Mouse (Mus musculus): Measurements from ENCODE around the gene Mmp9. TPM values are rescaled to one million over a fixed set of nuclear protein-coding genes. Genes with fewer than 3 reads are reported as not detected.

Mmp9 gene
- polyA plus RNA-seq, 1 experiment from 2014 or later, result 0.36 TPM

- H3K36me3 ChIP-seq, result peaks cover 100% of the 10 kb centered on the region
- H3K4me1 ChIP-seq, result no peaks in the 10 kb centered on the region
- no peak overlapping the region for H3K27ac ChIP-seq (replicated peaks)
- no peak for ATAC-seq (ENCODE audit: extremely low read depth, insufficient number of reproducible peaks, low FRiP score, low TSS enrichment)
- H3K4me2 ChIP-seq, result no peak overlapping the region
- H3K9ac ChIP-seq, result no peak overlapping the region
- peaks cover 5% of the 10 kb centered on the region for H3K9me3 ChIP-seq
- no peak overlapping the region for H3K4me3 ChIP-seq
- WGBS, result 92% methylated on average over 13 of the region's 13 CpGs
- no peaks in the 10 kb centered on the region for H3K27me3 ChIP-seq (replicated peaks)
Measured at GRCm38 (mm10) chr2:164901380-164901779, 39.2 kb upstream of the Mmp9 start.

- no peak overlapping the region for H3K4me3 ChIP-seq
- H3K4me2 ChIP-seq, result no peak overlapping the region
- H3K36me3 ChIP-seq, result peaks cover 100% of the 10 kb centered on the region
- WGBS, result 80% methylated on average over 1 of the region's 1 CpGs
- H3K9me3 ChIP-seq, result peaks cover 7% of the 10 kb centered on the region
- no peaks in the 10 kb centered on the region for H3K4me1 ChIP-seq
- H3K9ac ChIP-seq, result no peak overlapping the region
- H3K27ac ChIP-seq (replicated peaks), result no peak overlapping the region
- H3K27me3 ChIP-seq (replicated peaks), result no peaks in the 10 kb centered on the region
- no peak for ATAC-seq (ENCODE audit: extremely low read depth, insufficient number of reproducible peaks, low FRiP score, low TSS enrichment)
Measured at GRCm38 (mm10) chr2:164903496-164903895, 37.1 kb upstream of the Mmp9 start.

DNA sequence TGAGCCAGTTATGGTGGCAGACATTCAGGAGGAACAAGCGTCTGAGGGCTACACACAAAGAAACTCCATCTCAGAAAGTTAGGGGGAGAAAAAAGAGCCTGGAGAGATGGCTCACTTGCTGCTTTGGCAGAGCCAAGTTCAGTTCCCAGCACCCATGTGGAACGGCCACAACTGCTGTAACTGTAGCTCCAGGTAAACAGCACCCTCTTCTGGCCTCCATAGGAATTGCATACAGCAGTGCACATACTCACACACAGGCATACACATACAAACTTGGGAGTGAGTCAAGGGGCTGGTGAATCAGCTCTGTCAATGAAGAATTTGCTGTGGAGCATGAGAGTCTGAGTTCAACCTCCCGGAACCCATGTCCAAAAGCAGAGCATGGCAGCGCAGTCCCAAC, 34.5 kb upstream of the Mmp9 start:
- Histone ChIP-seq H3K36me3 (peaks cover 83% of the 10 kb centered on the region), H3K4me3 (no peak overlapping the region), H3K4me1 (peaks cover 16% of the 10 kb centered on the region), H3K27me3 (replicated peaks) (no peaks in the 10 kb centered on the region), H3K9ac (no peak overlapping the region), H3K4me2 (no peak overlapping the region), H3K27ac (replicated peaks) (no peak overlapping the region), H3K9me3 (peaks cover 7% of the 10 kb centered on the region)
- no peak for ATAC-seq (ENCODE audit: extremely low read depth, insufficient number of reproducible peaks, low FRiP score, low TSS enrichment)
- 95% methylated on average over 4 of the region's 4 CpGs for WGBS

GRCm38 (mm10) chr2:164907511-164907910, 33.1 kb upstream of the Mmp9 start:
- 97% methylated on average over 12 of the region's 12 CpGs for WGBS
- H3K36me3 ChIP-seq, result peaks cover 69% of the 10 kb centered on the region

DNA sequence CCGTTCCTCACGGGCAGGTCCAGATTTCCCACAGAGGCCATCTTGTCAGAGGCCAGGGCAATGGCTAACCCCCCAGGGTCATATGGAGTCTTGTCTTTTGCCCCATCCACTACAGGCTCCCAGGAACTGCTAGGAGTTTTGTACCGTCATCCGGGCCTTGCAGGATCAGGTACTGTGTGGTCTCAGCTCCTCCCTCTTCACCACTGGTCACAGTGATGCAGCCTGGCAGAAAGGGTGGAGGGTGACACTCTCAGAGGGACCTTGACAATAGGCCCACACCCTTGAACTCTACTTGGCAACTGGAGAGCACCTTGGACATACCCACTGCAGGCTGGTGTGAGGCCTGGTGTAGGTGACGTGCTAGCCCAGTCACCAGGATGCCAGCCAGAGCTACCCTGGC, 32.6 kb upstream of the Mmp9 start:
- Histone ChIP-seq H3K9me3 (peaks cover 7% of the 10 kb centered on the region), H3K4me2 (no peak overlapping the region), H3K4me3 (no peak overlapping the region), H3K36me3 (peaks cover 64% of the 10 kb centered on the region), H3K27me3 (replicated peaks) (no peaks in the 10 kb centered on the region), H3K9ac (no peak overlapping the region), H3K27ac (replicated peaks) (no peak overlapping the region), H3K4me1 (peaks cover 24% of the 10 kb centered on the region)
- ATAC-seq (ENCODE audit: extremely low read depth, insufficient number of reproducible peaks, low FRiP score, low TSS enrichment), result no peak
- 87% methylated on average over 5 of the region's 5 CpGs for WGBS

More at GRCm38 (mm10) chr2:164907511-164907910, 33.1 kb upstream of the Mmp9 start:
- H3K4me1 ChIP-seq, result peaks cover 21% of the 10 kb centered on the region
- H3K4me3 ChIP-seq, result no peak overlapping the region
- H3K9ac ChIP-seq, result no peak overlapping the region
- peaks cover 7% of the 10 kb centered on the region for H3K9me3 ChIP-seq
- H3K4me2 ChIP-seq, result no peak overlapping the region
- no peak overlapping the region for H3K27ac ChIP-seq (replicated peaks)
- no peak for ATAC-seq (ENCODE audit: extremely low read depth, insufficient number of reproducible peaks, low FRiP score, low TSS enrichment)
- no peaks in the 10 kb centered on the region for H3K27me3 ChIP-seq (replicated peaks)

GRCm38 (mm10) chr2:164909100-164909499, 31.5 kb upstream of the Mmp9 start:
- peak overlapping the region; percentile 69; the same call in 1 of the 2 replicates for H3K4me3 ChIP-seq
- H3K9me3 ChIP-seq, result peaks cover 7% of the 10 kb centered on the region
- no peak for ATAC-seq (ENCODE audit: extremely low read depth, insufficient number of reproducible peaks, low FRiP score, low TSS enrichment)
- H3K27ac ChIP-seq (replicated peaks), result 0 out of 2 replicates have a peak overlapping the region, but pooled peaks have one; percentile 99
- H3K36me3 ChIP-seq, result peaks cover 53% of the 10 kb centered on the region
- peak overlapping the region; percentile 96 for H3K9ac ChIP-seq
- H3K4me1 ChIP-seq, result peaks cover 24% of the 10 kb centered on the region
- peak overlapping the region; percentile 89 for H3K4me2 ChIP-seq
- WGBS, result 85% methylated on average over 3 of the region's 3 CpGs
- no peaks in the 10 kb centered on the region for H3K27me3 ChIP-seq (replicated peaks)

GRCm38 (mm10) chr2:164909542-164909941, 31.0 kb upstream of the Mmp9 start:
- peak overlapping the region; percentile 99; the same call in 1 of the 2 replicates for H3K27ac ChIP-seq (replicated peaks)
- H3K36me3 ChIP-seq, result peaks cover 48% of the 10 kb centered on the region
- peaks cover 24% of the 10 kb centered on the region for H3K4me1 ChIP-seq
- peak overlapping the region; percentile 69 for H3K4me3 ChIP-seq
- H3K27me3 ChIP-seq (replicated peaks), result no peaks in the 10 kb centered on the region
- H3K4me2 ChIP-seq, result peak overlapping the region; percentile 89
- peaks cover 7% of the 10 kb centered on the region for H3K9me3 ChIP-seq
- H3K9ac ChIP-seq, result peak overlapping the region; percentile 96
- 72% methylated on average over 1 of the region's 1 CpGs for WGBS
- no peak for ATAC-seq (ENCODE audit: extremely low read depth, insufficient number of reproducible peaks, low FRiP score, low TSS enrichment)

- peaks cover 39% of the 10 kb centered on the region for H3K36me3 ChIP-seq
- ATAC-seq (ENCODE audit: extremely low read depth, insufficient number of reproducible peaks, low FRiP score, low TSS enrichment), result peak; percentile 27
Measured at GRCm38 (mm10) chr2:164910360-164911061, 30.1 kb upstream of the Mmp9 start.

GRCm38 (mm10) chr2:164911086-164912048, 29.2 kb upstream of the Mmp9 start, which contains the start of gene Zfp335:
Zfp335 (minus strand) TSS chr2:164911757.
- under 1% methylated on average over 91 of the region's 91 CpGs for WGBS
- peaks cover 2% of the 10 kb centered on the region for H3K9me3 ChIP-seq
- ATAC-seq (ENCODE audit: extremely low read depth, insufficient number of reproducible peaks, low FRiP score, low TSS enrichment), result peak; percentile 87

More at GRCm38 (mm10) chr2:164910360-164911061, 30.1 kb upstream of the Mmp9 start:
- Histone ChIP-seq H3K27me3 (replicated peaks) (no peaks in the 10 kb centered on the region), H3K9me3 (peaks cover 7% of the 10 kb centered on the region), H3K4me2 (peak overlapping the region; percentile 89), H3K9ac (peak overlapping the region; percentile 96), H3K27ac (replicated peaks) (peak overlapping the region; percentile 99), H3K4me3 (peak overlapping the region; percentile 69), H3K4me1 (peaks cover 24% of the 10 kb centered on the region)
- WGBS, result 5% methylated on average over 37 of the region's 37 CpGs

GRCm38 (mm10) chr2:164912151-164912550, 28.4 kb upstream of the Mmp9 start:
- no peaks in the 10 kb centered on the region for H3K9me3 ChIP-seq
- peak; percentile 19; the same call in 1 of the 2 replicates for ATAC-seq (ENCODE audit: extremely low read depth, insufficient number of reproducible peaks, low FRiP score, low TSS enrichment)
- WGBS, result 6% methylated on average over 12 of the region's 12 CpGs
- peaks cover 22% of the 10 kb centered on the region for H3K36me3 ChIP-seq
- H3K27me3 ChIP-seq (replicated peaks), result no peaks in the 10 kb centered on the region
- peak overlapping the region; percentile 89 for H3K4me2 ChIP-seq
- peak overlapping the region; percentile 69 for H3K4me3 ChIP-seq
- H3K9ac ChIP-seq, result peak overlapping the region; percentile 96
- H3K27ac ChIP-seq (replicated peaks), result peak overlapping the region; percentile 99
- H3K4me1 ChIP-seq, result peaks cover 24% of the 10 kb centered on the region

More at GRCm38 (mm10) chr2:164911086-164912048, 29.2 kb upstream of the Mmp9 start, which contains the start of gene Zfp335:
- Histone ChIP-seq H3K4me3 (peak within 1 kb of the TSS; percentile 69), H3K4me2 (peak within 1 kb of the TSS; percentile 89), H3K27ac (replicated peaks) (peak within 1 kb of the TSS; percentile 99), H3K9ac (peak within 1 kb of the TSS; percentile 96), H3K4me1 (peaks cover 24% of the 10 kb centered on the region), H3K36me3 (peaks cover 30% of the 10 kb centered on the region), H3K27me3 (replicated peaks) (no peaks in the 10 kb centered on the region)

All from heart, embryonic 13.5 days (tissue).